Mouse (Mus musculus): Measurements from ENCODE around the gene Nanog. TPM values are rescaled to one million over a fixed set of nuclear protein-coding genes. Genes with fewer than 3 reads are reported as not detected.

Gene Nanog
- polyA plus RNA-seq, 1 experiment from 2014 or later: not detected

- Histone ChIP-seq H3K27me3 (ENCODE audit: control insufficient read depth, insufficient read depth, low read depth, low read length) (peaks cover 31% of the 10 kb centered on the region), H3K9ac (ENCODE audit: low read depth, low read length) (no peak overlapping the region), H3K27ac (ENCODE audit: low read length) (no peak overlapping the region), H3K4me2 (ENCODE audit: low read depth, low read length) (no peak overlapping the region), H3K9me3 (replicated peaks; ENCODE audit: control insufficient read depth, low read length) (no peaks in the 10 kb centered on the region), H3K36me3 (ENCODE audit: control insufficient read depth, insufficient read depth) (no peaks in the 10 kb centered on the region), H3K4me3 (ENCODE audit: low read depth, low read length) (no peak overlapping the region), H3K4me1 (ENCODE audit: control insufficient read depth, low read depth, low read length) (peaks cover 5% of the 10 kb centered on the region; the same call in 1 of the 2 replicates)
- no peak for ATAC-seq (ENCODE audit: low read depth)
- WGBS (ENCODE audit: insufficient replicate concordance): 58% methylated on average over 10 of the region's 10 CpGs
These were observed 37.4 kb downstream of the Nanog start for GRCm38 (mm10) chr6:122744505-122745249.

- no peak for ATAC-seq (ENCODE audit: low read depth)
- WGBS (ENCODE audit: insufficient replicate concordance): 60% methylated on average over 6 of the region's 6 CpGs
- Histone ChIP-seq H3K4me1 (ENCODE audit: control insufficient read depth, low read depth, low read length) (no peaks in the 10 kb centered on the region), H3K4me2 (ENCODE audit: low read depth, low read length) (no peak overlapping the region), H3K9ac (ENCODE audit: low read depth, low read length) (no peak overlapping the region), H3K27me3 (ENCODE audit: control insufficient read depth, insufficient read depth, low read depth, low read length) (no peaks in the 10 kb centered on the region), H3K9me3 (replicated peaks; ENCODE audit: control insufficient read depth, low read length) (no peaks in the 10 kb centered on the region), H3K4me3 (ENCODE audit: low read depth, low read length) (no peak overlapping the region), H3K27ac (ENCODE audit: low read length) (no peak overlapping the region), H3K36me3 (ENCODE audit: control insufficient read depth, insufficient read depth) (no peaks in the 10 kb centered on the region)
These were observed 43.3 kb downstream of the Nanog start for GRCm38 (mm10) chr6:122750579-122750978.

- no peak overlapping the region for H3K9ac ChIP-seq (ENCODE audit: low read depth, low read length)
- no peak for ATAC-seq (ENCODE audit: low read depth)
- peaks cover 5% of the 10 kb centered on the region; the same call in 1 of the 2 replicates for H3K4me1 ChIP-seq (ENCODE audit: control insufficient read depth, low read depth, low read length)
- no peak overlapping the region for H3K4me2 ChIP-seq (ENCODE audit: low read depth, low read length)
- no peak overlapping the region for H3K27ac ChIP-seq (ENCODE audit: low read length)
- no peaks in the 10 kb centered on the region for H3K9me3 ChIP-seq (replicated peaks; ENCODE audit: control insufficient read depth, low read length)
- no peak overlapping the region for H3K4me3 ChIP-seq (ENCODE audit: low read depth, low read length)
- WGBS (ENCODE audit: insufficient replicate concordance): 17% methylated on average over 2 of the region's 2 CpGs
- H3K36me3 ChIP-seq (ENCODE audit: control insufficient read depth, insufficient read depth): no peaks in the 10 kb centered on the region
- no peaks in the 10 kb centered on the region for H3K27me3 ChIP-seq (ENCODE audit: control insufficient read depth, insufficient read depth, low read depth, low read length)
These were observed 48.6 kb downstream of the Nanog start for GRCm38 (mm10) chr6:122755913-122756312.

GRCm38 (mm10) chr6:122758732-122759131, 51.4 kb downstream of the Nanog start:
- ATAC-seq (ENCODE audit: low read depth): no peak
- Histone ChIP-seq H3K27me3 (ENCODE audit: control insufficient read depth, insufficient read depth, low read depth, low read length) (no peaks in the 10 kb centered on the region), H3K4me1 (ENCODE audit: control insufficient read depth, low read depth, low read length) (peaks cover 22% of the 10 kb centered on the region), H3K27ac (ENCODE audit: low read length) (no peak overlapping the region), H3K4me2 (ENCODE audit: low read depth, low read length) (no peak overlapping the region), H3K4me3 (ENCODE audit: low read depth, low read length) (no peak overlapping the region), H3K36me3 (ENCODE audit: control insufficient read depth, insufficient read depth) (no peaks in the 10 kb centered on the region), H3K9ac (ENCODE audit: low read depth, low read length) (no peak overlapping the region), H3K9me3 (replicated peaks; ENCODE audit: control insufficient read depth, low read length) (no peaks in the 10 kb centered on the region)
- 30% methylated on average over 5 of the region's 5 CpGs for WGBS (ENCODE audit: insufficient replicate concordance)

- Histone ChIP-seq H3K4me3 (ENCODE audit: low read depth, low read length) (peak overlapping the region; percentile 39), H3K4me2 (ENCODE audit: low read depth, low read length) (0 out of 2 replicates have a peak overlapping the region, but pooled peaks have one; percentile 2), H3K27me3 (ENCODE audit: control insufficient read depth, insufficient read depth, low read depth, low read length) (no peaks in the 10 kb centered on the region; the same call in none of the 2 replicates), H3K27ac (ENCODE audit: low read length) (no peak overlapping the region), H3K36me3 (ENCODE audit: control insufficient read depth, insufficient read depth) (no peaks in the 10 kb centered on the region), H3K9ac (ENCODE audit: low read depth, low read length) (no peak overlapping the region), H3K9me3 (replicated peaks; ENCODE audit: control insufficient read depth, low read length) (no peaks in the 10 kb centered on the region), H3K4me1 (ENCODE audit: control insufficient read depth, low read depth, low read length) (peaks cover 39% of the 10 kb centered on the region)
- ATAC-seq (ENCODE audit: low read depth): no peak
- 8% methylated on average over 11 of the region's 11 CpGs for WGBS (ENCODE audit: insufficient replicate concordance)
These were observed 53.8 kb downstream of the Nanog start for GRCm38 (mm10) chr6:122761011-122761599.

GRCm38 (mm10) chr6:122761901-122762300, 54.6 kb downstream of the Nanog start:
- no peak for ATAC-seq (ENCODE audit: low read depth)
- H3K9me3 ChIP-seq (replicated peaks; ENCODE audit: control insufficient read depth, low read length): no peaks in the 10 kb centered on the region
- no peak overlapping the region for H3K27ac ChIP-seq (ENCODE audit: low read length)
- no peaks in the 10 kb centered on the region; the same call in none of the 2 replicates for H3K27me3 ChIP-seq (ENCODE audit: control insufficient read depth, insufficient read depth, low read depth, low read length)
- H3K4me2 ChIP-seq (ENCODE audit: low read depth, low read length): no peak overlapping the region
- H3K4me3 ChIP-seq (ENCODE audit: low read depth, low read length): no peak overlapping the region
- no peaks in the 10 kb centered on the region for H3K36me3 ChIP-seq (ENCODE audit: control insufficient read depth, insufficient read depth)
- peaks cover 39% of the 10 kb centered on the region for H3K4me1 ChIP-seq (ENCODE audit: control insufficient read depth, low read depth, low read length)
- no peak overlapping the region for H3K9ac ChIP-seq (ENCODE audit: low read depth, low read length)

GRCm38 (mm10) chr6:122762480-122762879, 55.2 kb downstream of the Nanog start:
- Histone ChIP-seq H3K36me3 (ENCODE audit: control insufficient read depth, insufficient read depth) (no peaks in the 10 kb centered on the region), H3K4me1 (ENCODE audit: control insufficient read depth, low read depth, low read length) (peaks cover 39% of the 10 kb centered on the region), H3K4me3 (ENCODE audit: low read depth, low read length) (no peak overlapping the region), H3K9me3 (replicated peaks; ENCODE audit: control insufficient read depth, low read length) (no peaks in the 10 kb centered on the region), H3K4me2 (ENCODE audit: low read depth, low read length) (peak overlapping the region; percentile 30), H3K27me3 (ENCODE audit: control insufficient read depth, insufficient read depth, low read depth, low read length) (no peaks in the 10 kb centered on the region; the same call in none of the 2 replicates), H3K9ac (ENCODE audit: low read depth, low read length) (no peak overlapping the region), H3K27ac (ENCODE audit: low read length) (peak overlapping the region; percentile 72)
- no peak for ATAC-seq (ENCODE audit: low read depth)
- 75% methylated on average over 3 of the region's 3 CpGs for WGBS (ENCODE audit: insufficient replicate concordance)

GRCm38 (mm10) chr6:122762952-122763700, 55.8 kb downstream of the Nanog start:
- no peaks in the 10 kb centered on the region for H3K9me3 ChIP-seq (replicated peaks; ENCODE audit: control insufficient read depth, low read length)
- H3K4me3 ChIP-seq (ENCODE audit: low read depth, low read length): no peak overlapping the region
- ATAC-seq (ENCODE audit: low read depth): peak; percentile 87
- H3K9ac ChIP-seq (ENCODE audit: low read depth, low read length): no peak overlapping the region
- no peaks in the 10 kb centered on the region; the same call in none of the 2 replicates for H3K27me3 ChIP-seq (ENCODE audit: control insufficient read depth, insufficient read depth, low read depth, low read length)
- H3K4me2 ChIP-seq (ENCODE audit: low read depth, low read length): peak overlapping the region; percentile 30
- peak overlapping the region; percentile 72 for H3K27ac ChIP-seq (ENCODE audit: low read length)
- WGBS (ENCODE audit: insufficient replicate concordance): 22% methylated on average over 11 of the region's 11 CpGs
- H3K4me1 ChIP-seq (ENCODE audit: control insufficient read depth, low read depth, low read length): peaks cover 39% of the 10 kb centered on the region
- H3K36me3 ChIP-seq (ENCODE audit: control insufficient read depth, insufficient read depth): no peaks in the 10 kb centered on the region
